Mouse (Mus musculus) embryonic facial prominence, embryonic 12.5 days (tissue): ENCODE measurements around the gene Fkbp15. TPM values are rescaled to one million over a fixed set of nuclear protein-coding genes. Genes with fewer than 3 reads are reported as not detected.

Experiments used
- ATAC-seq: fragments of 200-750 bp; cut with Nextera tagmentation; 2 replicates; pipeline ENCODE4 v1.8.0; 2017; ENCODE audit not compliant: insufficient number of reproducible peaks, insufficient read depth, low FRiP score, low TSS enrichment
- H3K27ac ChIP-seq: fragments of 300-500 bp; sonication (generic); 2 replicates; pipeline ENCODE4 v1.5.1; 2016; ENCODE audit warnings: mild to moderate bottlenecking
- H3K27me3 ChIP-seq: fragments of 300-500 bp; sonication (generic); 2 replicates; pipeline ENCODE4 v1.6.1; 2016; ENCODE audit warnings: mild to moderate bottlenecking, moderate library complexity
- H3K36me3 ChIP-seq: fragments of 300-500 bp; sonication (generic); 2 replicates; pipeline ENCODE4 v1.6.1; 2016; ENCODE audit warnings: mild to moderate bottlenecking
- H3K4me1 ChIP-seq: fragments of 300-500 bp; sonication (generic); 2 replicates; pipeline ENCODE4 v1.6.1; 2016
- H3K4me2 ChIP-seq: fragments of 300-500 bp; sonication (generic); replicated peaks from 2 replicates; pipeline ENCODE4 v1.6.1; 2016; ENCODE audit warnings: mild to moderate bottlenecking, moderate library complexity
- H3K4me3 ChIP-seq: fragments of 300-500 bp; sonication (generic); 2 replicates; pipeline ENCODE4 v1.5.1; 2016; ENCODE audit warnings: mild to moderate bottlenecking
- H3K9ac ChIP-seq: fragments of 300-500 bp; sonication (generic); 2 replicates; pipeline ENCODE4 v1.6.1; 2016; ENCODE audit warnings: mild to moderate bottlenecking, moderate library complexity
- H3K9me3 ChIP-seq: fragments of 300-500 bp; sonication (generic); 2 replicates; pipeline ENCODE4 v1.6.1; 2016; ENCODE audit warnings: mild to moderate bottlenecking, moderate library complexity
- WGBS: fragments of 180-500 bp; shearing (Covaris S2); methylation state at CpG from one replicate; pipeline ENCODE4 v1.1.7; 2016; 5-methylcytosine and 5-hydroxymethylcytosine counted together
- polyA plus RNA-seq: library from polyadenylated mRNA; unstranded; fragments of >200 nt; fragmentation: Nextera tagmentation; extraction: Ambion mirVana; gene quantifications from 2 replicates; pipeline ENCODE4 v1.2.1, GENCODE M21; 2016

Gene Fkbp15
- 23.2 and 25.0 TPM in 2 replicates for polyA plus RNA-seq

- H3K4me2 ChIP-seq = peak within 1 kb of the TSS; percentile 60
- under 1% methylated on average over 51 of the region's 51 CpGs for WGBS
- peak; percentile 100 for ATAC-seq
- no peaks in the 10 kb centered on the region for H3K9me3 ChIP-seq
- peak within 1 kb of the TSS; percentile 50; the same call in 1 of the 2 replicates for H3K27ac ChIP-seq
- no peaks in the 10 kb centered on the region for H3K36me3 ChIP-seq
- peak within 1 kb of the TSS; percentile 66 for H3K9ac ChIP-seq
- H3K4me3 ChIP-seq = peak within 1 kb of the TSS; percentile 70
- no peaks in the 10 kb centered on the region for H3K27me3 ChIP-seq
- H3K4me1 ChIP-seq = peaks cover 12% of the 10 kb centered on the region
Measured at GRCm38 (mm10) chr4:62360088-62360804, at the start of gene Fkbp15, which contains the start of gene Slc31a1. Gene Fkbp15 (minus strand): TSS chr4:62360548. Gene Slc31a1 (plus strand): TSS chr4:62360727.

- no peak overlapping the region for H3K27ac ChIP-seq
- peaks cover 25% of the 10 kb centered on the region for H3K4me1 ChIP-seq
- peak overlapping the region; percentile 69 for H3K4me3 ChIP-seq
- no peak for ATAC-seq
- peaks cover 38% of the 10 kb centered on the region for H3K36me3 ChIP-seq
- no peaks in the 10 kb centered on the region for H3K27me3 ChIP-seq
- H3K9me3 ChIP-seq = no peaks in the 10 kb centered on the region
- WGBS = 35% methylated on average over 6 of the region's 6 CpGs
- peak overlapping the region; percentile 82 for H3K4me2 ChIP-seq
- peak overlapping the region; percentile 83 for H3K9ac ChIP-seq
Measured at GRCm38 (mm10) chr4:62409615-62410014, 49.3 kb upstream of the Fkbp15 start.

- Histone ChIP-seq H3K36me3 (peaks cover 32% of the 10 kb centered on the region), H3K4me1 (peaks cover 26% of the 10 kb centered on the region), H3K4me2 (peak within 1 kb of the TSS; percentile 82), H3K9me3 (no peaks in the 10 kb centered on the region), H3K27me3 (no peaks in the 10 kb centered on the region), H3K4me3 (peak within 1 kb of the TSS; percentile 69), H3K9ac (peak within 1 kb of the TSS; percentile 83), H3K27ac (peak within 1 kb of the TSS; percentile 88)
- ATAC-seq = peak; percentile 98
- under 1% methylated on average over 39 of the region's 39 CpGs for WGBS
Measured at GRCm38 (mm10) chr4:62408601-62409282, 48.4 kb upstream of the Fkbp15 start, which contains the start of the genes Cdc26 and Prpf4. Gene Cdc26 (minus strand): TSS chr4:62408642. Gene Prpf4 (plus strand): TSS chr4:62408797.

- ATAC-seq = peak; percentile 53
- H3K4me2 ChIP-seq = peak overlapping the region; percentile 51
- H3K27ac ChIP-seq = peak overlapping the region; percentile 88
- no peaks in the 10 kb centered on the region for H3K9me3 ChIP-seq
- no peaks in the 10 kb centered on the region for H3K27me3 ChIP-seq
- H3K4me1 ChIP-seq = peaks cover 26% of the 10 kb centered on the region
- H3K36me3 ChIP-seq = peaks cover 26% of the 10 kb centered on the region
- peak overlapping the region; percentile 69 for H3K4me3 ChIP-seq
- WGBS = under 1% methylated on average over 35 of the region's 35 CpGs
- peak overlapping the region; percentile 73 for H3K9ac ChIP-seq
Measured at GRCm38 (mm10) chr4:62407730-62408582, 47.6 kb upstream of the Fkbp15 start.

GRCm38 (mm10) chr4:62406133-62406532 is 45.8 kb upstream of the Fkbp15 start:
- no peak overlapping the region; the same call in 1 of the 2 replicates for H3K4me2 ChIP-seq
- peaks cover 26% of the 10 kb centered on the region for H3K4me1 ChIP-seq
- H3K9me3 ChIP-seq = no peaks in the 10 kb centered on the region
- ATAC-seq = no peak
- 90% methylated on average over 4 of the region's 4 CpGs for WGBS
- no peak overlapping the region for H3K27ac ChIP-seq
- H3K27me3 ChIP-seq = no peaks in the 10 kb centered on the region
- H3K4me3 ChIP-seq = no peak overlapping the region
- peaks cover 25% of the 10 kb centered on the region for H3K36me3 ChIP-seq
- no peak overlapping the region for H3K9ac ChIP-seq

GRCm38 (mm10) chr4:62398956-62399355 is 38.6 kb upstream of the Fkbp15 start:
- Histone ChIP-seq H3K4me1 (no peaks in the 10 kb centered on the region), H3K4me3 (no peak overlapping the region), H3K27me3 (no peaks in the 10 kb centered on the region), H3K4me2 (no peak overlapping the region), H3K27ac (no peak overlapping the region), H3K9me3 (no peaks in the 10 kb centered on the region), H3K36me3 (peaks cover 74% of the 10 kb centered on the region), H3K9ac (no peak overlapping the region)
- 96% methylated on average over 3 of the region's 3 CpGs for WGBS
- ATAC-seq = no peak

- H3K4me3 ChIP-seq = no peak overlapping the region
- no peak overlapping the region for H3K4me2 ChIP-seq
- no peak overlapping the region for H3K9ac ChIP-seq
- 93% methylated on average over 4 of the region's 4 CpGs for WGBS
- H3K4me1 ChIP-seq = no peaks in the 10 kb centered on the region
- no peak for ATAC-seq
- H3K27ac ChIP-seq = no peak overlapping the region
- H3K9me3 ChIP-seq = no peaks in the 10 kb centered on the region
- peaks cover 74% of the 10 kb centered on the region for H3K36me3 ChIP-seq
- H3K27me3 ChIP-seq = no peaks in the 10 kb centered on the region
Measured at GRCm38 (mm10) chr4:62397616-62398365, 37.4 kb upstream of the Fkbp15 start.

- H3K4me2 ChIP-seq = no peak overlapping the region
- H3K36me3 ChIP-seq = peaks cover 71% of the 10 kb centered on the region
- ATAC-seq = no peak
Measured at GRCm38 (mm10) chr4:62395806-62396205, 35.5 kb upstream of the Fkbp15 start.

GRCm38 (mm10) chr4:62393459-62393858 is 33.1 kb upstream of the Fkbp15 start:
- Histone ChIP-seq H3K27ac (no peak overlapping the region), H3K4me1 (no peaks in the 10 kb centered on the region), H3K36me3 (peaks cover 62% of the 10 kb centered on the region), H3K27me3 (no peaks in the 10 kb centered on the region), H3K9me3 (no peaks in the 10 kb centered on the region), H3K4me2 (no peak overlapping the region), H3K4me3 (no peak overlapping the region), H3K9ac (no peak overlapping the region)
- 64% methylated on average over 6 of the region's 6 CpGs for WGBS
- ATAC-seq = no peak

More at GRCm38 (mm10) chr4:62395806-62396205, 35.5 kb upstream of the Fkbp15 start:
- Histone ChIP-seq H3K9me3 (no peaks in the 10 kb centered on the region), H3K4me3 (no peak overlapping the region), H3K4me1 (no peaks in the 10 kb centered on the region), H3K27ac (no peak overlapping the region), H3K9ac (no peak overlapping the region), H3K27me3 (no peaks in the 10 kb centered on the region)
- 79% methylated on average over 1 of the region's 1 CpGs for WGBS

GRCm38 (mm10) chr4:62391892-62392291 is 31.5 kb upstream of the Fkbp15 start:
- 84% methylated on average over 7 of the region's 7 CpGs for WGBS
- H3K27me3 ChIP-seq = no peaks in the 10 kb centered on the region
- no peaks in the 10 kb centered on the region for H3K9me3 ChIP-seq
- ATAC-seq = no peak
- H3K27ac ChIP-seq = no peak overlapping the region
- H3K36me3 ChIP-seq = peaks cover 58% of the 10 kb centered on the region
- no peaks in the 10 kb centered on the region for H3K4me1 ChIP-seq
- no peak overlapping the region for H3K9ac ChIP-seq
- H3K4me2 ChIP-seq = no peak overlapping the region
- H3K4me3 ChIP-seq = no peak overlapping the region
